Mouse (Mus musculus): ENCODE data around the gene Chrna1. TPM values are rescaled to one million over a fixed set of nuclear protein-coding genes. Genes with fewer than 3 reads are reported as not detected.

Gene Chrna1
- polyA plus RNA-seq, 1 experiment, result not detected

GRCm38 (mm10) chr2:73596786-73597185 lies 16.6 kb upstream of the Chrna1 start:
- Histone ChIP-seq H3K4me3 (ENCODE audit: low read depth, low read length) (0 out of 2 replicates have a peak overlapping the region, but pooled peaks have one; percentile 5), H3K9ac (ENCODE audit: low read depth, poor library complexity, severe bottlenecking) (no peak overlapping the region), H3K27ac (ENCODE audit: insufficient read depth, low read length) (no peak overlapping the region), H3K27me3 (ENCODE audit: control insufficient read depth, insufficient read depth, low read length, poor library complexity, severe bottlenecking) (no peaks in the 10 kb centered on the region), H3K36me3 (ENCODE audit: control insufficient read depth, insufficient read depth, low read length, poor library complexity, severe bottlenecking) (no peaks in the 10 kb centered on the region), H3K4me1 (ENCODE audit: control insufficient read depth, insufficient read depth, low read length) (no peaks in the 10 kb centered on the region), H3K9me3 (replicated peaks; ENCODE audit: control insufficient read depth, insufficient read depth, low read length, poor library complexity, severe bottlenecking) (no peaks in the 10 kb centered on the region)
- TF ChIP-seq POLR2A (IDR thresholded peaks at IDR 0.05; ENCODE audit: insufficient read depth, low read length) (no peak), CTCF (IDR thresholded peaks at IDR 0.05; ENCODE audit: low read depth, low read length) (no peak), EP300 (IDR thresholded peaks at IDR 0.05; ENCODE audit: insufficient read depth, low read depth, low read length) (no peak)

- Histone ChIP-seq H3K27ac (ENCODE audit: insufficient read depth, low read length) (no peak overlapping the region), H3K36me3 (ENCODE audit: control insufficient read depth, insufficient read depth, low read length, poor library complexity, severe bottlenecking) (no peaks in the 10 kb centered on the region), H3K9me3 (replicated peaks; ENCODE audit: control insufficient read depth, insufficient read depth, low read length, poor library complexity, severe bottlenecking) (no peaks in the 10 kb centered on the region), H3K4me3 (ENCODE audit: low read depth, low read length) (no peak overlapping the region), H3K9ac (ENCODE audit: low read depth, poor library complexity, severe bottlenecking) (no peak overlapping the region), H3K27me3 (ENCODE audit: control insufficient read depth, insufficient read depth, low read length, poor library complexity, severe bottlenecking) (no peaks in the 10 kb centered on the region), H3K4me1 (ENCODE audit: control insufficient read depth, insufficient read depth, low read length) (no peaks in the 10 kb centered on the region)
- TF ChIP-seq CTCF (IDR thresholded peaks at IDR 0.05; ENCODE audit: low read depth, low read length), result no peak
- no peak for TF ChIP-seq EP300 (IDR thresholded peaks at IDR 0.05; ENCODE audit: insufficient read depth, low read depth, low read length)
- no peak for TF ChIP-seq POLR2A (IDR thresholded peaks at IDR 0.05; ENCODE audit: insufficient read depth, low read length)
Measured at GRCm38 (mm10) chr2:73596326-73596725, 16.2 kb upstream of the Chrna1 start.

GRCm38 (mm10) chr2:73593101-73593439 lies 12.9 kb upstream of the Chrna1 start:
- Histone ChIP-seq H3K27ac (ENCODE audit: insufficient read depth, low read length) (no peak overlapping the region), H3K4me3 (ENCODE audit: low read depth, low read length) (no peak overlapping the region), H3K4me1 (ENCODE audit: control insufficient read depth, insufficient read depth, low read length) (no peaks in the 10 kb centered on the region), H3K9ac (ENCODE audit: low read depth, poor library complexity, severe bottlenecking) (no peak overlapping the region), H3K9me3 (replicated peaks; ENCODE audit: control insufficient read depth, insufficient read depth, low read length, poor library complexity, severe bottlenecking) (no peaks in the 10 kb centered on the region), H3K27me3 (ENCODE audit: control insufficient read depth, insufficient read depth, low read length, poor library complexity, severe bottlenecking) (no peaks in the 10 kb centered on the region), H3K36me3 (ENCODE audit: control insufficient read depth, insufficient read depth, low read length, poor library complexity, severe bottlenecking) (no peaks in the 10 kb centered on the region)
- TF ChIP-seq EP300 (IDR thresholded peaks at IDR 0.05; ENCODE audit: insufficient read depth, low read depth, low read length) (no peak), CTCF (IDR thresholded peaks at IDR 0.05; ENCODE audit: low read depth, low read length) (no peak), POLR2A (IDR thresholded peaks at IDR 0.05; ENCODE audit: insufficient read depth, low read length) (no peak)

GRCm38 (mm10) chr2:73592231-73593100 lies 12.3 kb upstream of the Chrna1 start:
- no peak for TF ChIP-seq CTCF (IDR thresholded peaks at IDR 0.05; ENCODE audit: low read depth, low read length)
- TF ChIP-seq POLR2A (IDR thresholded peaks at IDR 0.05; ENCODE audit: insufficient read depth, low read length), result no peak
- TF ChIP-seq EP300 (IDR thresholded peaks at IDR 0.05; ENCODE audit: insufficient read depth, low read depth, low read length), result no peak
- Histone ChIP-seq H3K9ac (ENCODE audit: low read depth, poor library complexity, severe bottlenecking) (no peak overlapping the region), H3K27me3 (ENCODE audit: control insufficient read depth, insufficient read depth, low read length, poor library complexity, severe bottlenecking) (no peaks in the 10 kb centered on the region), H3K4me1 (ENCODE audit: control insufficient read depth, insufficient read depth, low read length) (no peaks in the 10 kb centered on the region), H3K4me3 (ENCODE audit: low read depth, low read length) (no peak overlapping the region), H3K9me3 (replicated peaks; ENCODE audit: control insufficient read depth, insufficient read depth, low read length, poor library complexity, severe bottlenecking) (no peaks in the 10 kb centered on the region), H3K27ac (ENCODE audit: insufficient read depth, low read length) (no peak overlapping the region), H3K36me3 (ENCODE audit: control insufficient read depth, insufficient read depth, low read length, poor library complexity, severe bottlenecking) (no peaks in the 10 kb centered on the region)

GRCm38 (mm10) chr2:73591246-73591645 lies 11.1 kb upstream of the Chrna1 start:
- Histone ChIP-seq H3K36me3 (ENCODE audit: control insufficient read depth, insufficient read depth, low read length, poor library complexity, severe bottlenecking) (no peaks in the 10 kb centered on the region), H3K4me3 (ENCODE audit: low read depth, low read length) (no peak overlapping the region), H3K9me3 (replicated peaks; ENCODE audit: control insufficient read depth, insufficient read depth, low read length, poor library complexity, severe bottlenecking) (no peaks in the 10 kb centered on the region), H3K27me3 (ENCODE audit: control insufficient read depth, insufficient read depth, low read length, poor library complexity, severe bottlenecking) (no peaks in the 10 kb centered on the region), H3K27ac (ENCODE audit: insufficient read depth, low read length) (no peak overlapping the region), H3K9ac (ENCODE audit: low read depth, poor library complexity, severe bottlenecking) (no peak overlapping the region), H3K4me1 (ENCODE audit: control insufficient read depth, insufficient read depth, low read length) (no peaks in the 10 kb centered on the region)
- TF ChIP-seq POLR2A (IDR thresholded peaks at IDR 0.05; ENCODE audit: insufficient read depth, low read length) (no peak), CTCF (IDR thresholded peaks at IDR 0.05; ENCODE audit: low read depth, low read length) (no peak), EP300 (IDR thresholded peaks at IDR 0.05; ENCODE audit: insufficient read depth, low read depth, low read length) (no peak)

GRCm38 (mm10) chr2:73590106-73590505 lies 10.0 kb upstream of the Chrna1 start:
- H3K36me3 ChIP-seq (ENCODE audit: control insufficient read depth, insufficient read depth, low read length, poor library complexity, severe bottlenecking), result no peaks in the 10 kb centered on the region
- no peaks in the 10 kb centered on the region for H3K4me1 ChIP-seq (ENCODE audit: control insufficient read depth, insufficient read depth, low read length)
- H3K27ac ChIP-seq (ENCODE audit: insufficient read depth, low read length), result no peak overlapping the region
- H3K27me3 ChIP-seq (ENCODE audit: control insufficient read depth, insufficient read depth, low read length, poor library complexity, severe bottlenecking), result no peaks in the 10 kb centered on the region
- TF ChIP-seq EP300 (IDR thresholded peaks at IDR 0.05; ENCODE audit: insufficient read depth, low read depth, low read length) (no peak), CTCF (IDR thresholded peaks at IDR 0.05; ENCODE audit: low read depth, low read length) (no peak), POLR2A (IDR thresholded peaks at IDR 0.05; ENCODE audit: insufficient read depth, low read length) (no peak)
- H3K4me3 ChIP-seq (ENCODE audit: low read depth, low read length), result no peak overlapping the region
- H3K9ac ChIP-seq (ENCODE audit: low read depth, poor library complexity, severe bottlenecking), result no peak overlapping the region
- H3K9me3 ChIP-seq (replicated peaks; ENCODE audit: control insufficient read depth, insufficient read depth, low read length, poor library complexity, severe bottlenecking), result no peaks in the 10 kb centered on the region
